Mouse (Mus musculus) cerebellum, postnatal 36 days (tissue): Measurements from ENCODE around the gene Cyp3a41a.
"Not testable (repeated sequence)": the region's sequence is repeated elsewhere in the genome, so short reads cannot be mapped to it uniquely, and the experiment has no call there.

Experiments used
- DNase-seq, 2 experiments: peaks; one replicate each; pipeline ENCODE4 v3.0.0; 2021 to 2022; ENCODE audit warnings: mixed read lengths in 2 of 2

The Cyp3a41a gene

GRCm38 (mm10) chr5:145720036-145720435, at the start of gene Cyp3a41a:
TSS of gene Cyp3a41a (minus strand) at chr5:145720136.
- DNase-seq = not testable (repeated sequence)

- not testable (repeated sequence) for DNase-seq
Observed at GRCm38 (mm10) chr5:145737512-145737911, 17.6 kb upstream of the Cyp3a41a start.

GRCm38 (mm10) chr5:145714296-145714695, 5.6 kb downstream of the Cyp3a41a start:
- not testable (repeated sequence) for DNase-seq

GRCm38 (mm10) chr5:145707372-145707771, 12.6 kb downstream of the Cyp3a41a start:
- DNase-seq = not testable (repeated sequence)

- no peak for DNase-seq
Observed at GRCm38 (mm10) chr5:145662007-145662406, 57.9 kb downstream of the Cyp3a41a start.

GRCm38 (mm10) chr5:145647779-145648178, 72.2 kb downstream of the Cyp3a41a start:
- DNase-seq = no peak
